Mouse (Mus musculus): ENCODE measurements around the gene Rab8b. TPM values are rescaled to one million over a fixed set of nuclear protein-coding genes. Genes with fewer than 3 reads are reported as not detected.
"Not testable (repeated sequence)": the region's sequence is repeated elsewhere in the genome, so short reads cannot be mapped to it uniquely, and the experiment has no call there.

Rab8b gene
- polyA plus RNA-seq, 1 experiment from 2014 or later: 16.9 TPM

- Histone ChIP-seq H3K9me3 (no peaks in the 10 kb centered on the region), H3K4me1 (replicated peaks) (peaks cover 21% of the 10 kb centered on the region), H3K4me3 (replicated peaks) (no peak overlapping the region), H3K27me3 (no peaks in the 10 kb centered on the region), H3K9ac (replicated peaks) (no peak overlapping the region), H3K36me3 (no peaks in the 10 kb centered on the region), H3K4me2 (no peak overlapping the region), H3K27ac (no peak overlapping the region)
- ATAC-seq (ENCODE audit: insufficient number of reproducible peaks, insufficient read depth, low FRiP score, low TSS enrichment, low read depth): no peak
- WGBS: 84% methylated on average over 9 of the region's 9 CpGs
These were observed 3.4 kb downstream of the Rab8b start for GRCm38 (mm10) chr9:66915869-66916785.

GRCm38 (mm10) chr9:66915401-66915800 is 4.1 kb downstream of the Rab8b start:
- Histone ChIP-seq H3K36me3 (no peaks in the 10 kb centered on the region), H3K4me1 (replicated peaks) (peaks cover 18% of the 10 kb centered on the region), H3K4me2 (no peak overlapping the region), H3K9me3 (no peaks in the 10 kb centered on the region), H3K4me3 (replicated peaks) (no peak overlapping the region), H3K27me3 (no peaks in the 10 kb centered on the region), H3K27ac (no peak overlapping the region), H3K9ac (replicated peaks) (no peak overlapping the region)
- no peak for ATAC-seq (ENCODE audit: insufficient number of reproducible peaks, insufficient read depth, low FRiP score, low TSS enrichment, low read depth)
- WGBS: 79% methylated on average over 5 of the region's 5 CpGs

GRCm38 (mm10) chr9:66914540-66914939 is 4.9 kb downstream of the Rab8b start:
- Histone ChIP-seq H3K4me1 (replicated peaks) (peaks cover 18% of the 10 kb centered on the region), H3K27ac (no peak overlapping the region), H3K4me2 (no peak overlapping the region), H3K27me3 (no peaks in the 10 kb centered on the region), H3K9me3 (no peaks in the 10 kb centered on the region), H3K4me3 (replicated peaks) (no peak overlapping the region), H3K36me3 (no peaks in the 10 kb centered on the region), H3K9ac (replicated peaks) (no peak overlapping the region)
- WGBS: 94% methylated on average over 3 of the region's 3 CpGs
- no peak for ATAC-seq (ENCODE audit: insufficient number of reproducible peaks, insufficient read depth, low FRiP score, low TSS enrichment, low read depth)

- WGBS: 94% methylated on average over 5 of the region's 5 CpGs
These were observed 6.1 kb downstream of the Rab8b start for GRCm38 (mm10) chr9:66913254-66913934.

GRCm38 (mm10) chr9:66912304-66912703 is 7.2 kb downstream of the Rab8b start:
- no peaks in the 10 kb centered on the region for H3K36me3 ChIP-seq

More at GRCm38 (mm10) chr9:66913254-66913934, 6.1 kb downstream of the Rab8b start:
- H3K9ac ChIP-seq (replicated peaks); H3K4me2 ChIP-seq; H3K4me3 ChIP-seq (replicated peaks); H3K27ac ChIP-seq; H3K9me3 ChIP-seq; H3K36me3 ChIP-seq; H3K27me3 ChIP-seq; ATAC-seq (ENCODE audit: insufficient number of reproducible peaks, insufficient read depth, low FRiP score, low TSS enrichment, low read depth): not testable (repeated sequence)
- H3K4me1 ChIP-seq (replicated peaks): peaks cover 14% of the 10 kb centered on the region

GRCm38 (mm10) chr9:66910677-66911076 is 8.8 kb downstream of the Rab8b start:
- H3K4me2 ChIP-seq: no peak overlapping the region
- no peaks in the 10 kb centered on the region for H3K36me3 ChIP-seq
- peaks cover 6% of the 10 kb centered on the region; the same call in 1 of the 2 replicates for H3K4me1 ChIP-seq (replicated peaks)
- 93% methylated on average over 5 of the region's 5 CpGs for WGBS
- ATAC-seq (ENCODE audit: insufficient number of reproducible peaks, insufficient read depth, low FRiP score, low TSS enrichment, low read depth): no peak
- H3K27me3 ChIP-seq: no peaks in the 10 kb centered on the region
- no peak overlapping the region for H3K4me3 ChIP-seq (replicated peaks)
- no peak overlapping the region; the same call in 1 of the 2 replicates for H3K9ac ChIP-seq (replicated peaks)
- H3K27ac ChIP-seq: no peak overlapping the region
- H3K9me3 ChIP-seq: no peaks in the 10 kb centered on the region

More at GRCm38 (mm10) chr9:66912304-66912703, 7.2 kb downstream of the Rab8b start:
- Histone ChIP-seq H3K9ac (replicated peaks) (no peak overlapping the region), H3K9me3 (no peaks in the 10 kb centered on the region), H3K4me3 (replicated peaks) (no peak overlapping the region), H3K27ac (no peak overlapping the region), H3K27me3 (no peaks in the 10 kb centered on the region), H3K4me2 (no peak overlapping the region), H3K4me1 (replicated peaks) (peaks cover 7% of the 10 kb centered on the region; the same call in 1 of the 2 replicates)
- no peak for ATAC-seq (ENCODE audit: insufficient number of reproducible peaks, insufficient read depth, low FRiP score, low TSS enrichment, low read depth)

GRCm38 (mm10) chr9:66909922-66910321 is 9.6 kb downstream of the Rab8b start:
- Histone ChIP-seq H3K4me3 (replicated peaks) (no peak overlapping the region), H3K9me3 (no peaks in the 10 kb centered on the region), H3K9ac (replicated peaks) (no peak overlapping the region), H3K36me3 (no peaks in the 10 kb centered on the region), H3K4me1 (replicated peaks) (peaks cover 6% of the 10 kb centered on the region; the same call in 1 of the 2 replicates), H3K27ac (no peak overlapping the region), H3K27me3 (no peaks in the 10 kb centered on the region), H3K4me2 (no peak overlapping the region)
- WGBS: 79% methylated on average over 7 of the region's 7 CpGs
- no peak for ATAC-seq (ENCODE audit: insufficient number of reproducible peaks, insufficient read depth, low FRiP score, low TSS enrichment, low read depth)

- Histone ChIP-seq H3K27me3 (no peaks in the 10 kb centered on the region), H3K4me1 (replicated peaks) (peaks cover 6% of the 10 kb centered on the region; the same call in 1 of the 2 replicates), H3K9me3 (no peaks in the 10 kb centered on the region), H3K27ac (no peak overlapping the region), H3K4me3 (replicated peaks) (no peak overlapping the region), H3K4me2 (no peak overlapping the region), H3K9ac (replicated peaks) (no peak overlapping the region), H3K36me3 (peaks cover 4% of the 10 kb centered on the region; the same call in 1 of the 2 replicates)
- ATAC-seq (ENCODE audit: insufficient number of reproducible peaks, insufficient read depth, low FRiP score, low TSS enrichment, low read depth): no peak
- 85% methylated on average over 5 of the region's 5 CpGs for WGBS
These were observed 11.6 kb downstream of the Rab8b start for GRCm38 (mm10) chr9:66907746-66908397.

- Histone ChIP-seq H3K27ac (no peak overlapping the region), H3K9ac (replicated peaks) (no peak overlapping the region), H3K36me3 (peaks cover 4% of the 10 kb centered on the region; the same call in 1 of the 2 replicates), H3K4me3 (replicated peaks) (no peak overlapping the region), H3K27me3 (no peaks in the 10 kb centered on the region), H3K9me3 (no peaks in the 10 kb centered on the region), H3K4me1 (replicated peaks) (peaks cover 6% of the 10 kb centered on the region; the same call in 1 of the 2 replicates), H3K4me2 (no peak overlapping the region)
- WGBS: 87% methylated on average over 8 of the region's 8 CpGs
- no peak for ATAC-seq (ENCODE audit: insufficient number of reproducible peaks, insufficient read depth, low FRiP score, low TSS enrichment, low read depth)
These were observed 12.4 kb downstream of the Rab8b start for GRCm38 (mm10) chr9:66907126-66907525.

- peak overlapping the region; percentile 50; the same call in 1 of the 2 replicates for H3K27ac ChIP-seq
- H3K4me2 ChIP-seq: no peak overlapping the region
- H3K4me1 ChIP-seq (replicated peaks): peaks cover 6% of the 10 kb centered on the region; the same call in 1 of the 2 replicates
- H3K9me3 ChIP-seq: no peaks in the 10 kb centered on the region
- 66% methylated on average over 9 of the region's 9 CpGs for WGBS
- no peaks in the 10 kb centered on the region for H3K27me3 ChIP-seq
- ATAC-seq (ENCODE audit: insufficient number of reproducible peaks, insufficient read depth, low FRiP score, low TSS enrichment, low read depth): no peak
- no peak overlapping the region for H3K9ac ChIP-seq (replicated peaks)
- peaks cover 4% of the 10 kb centered on the region; the same call in 1 of the 2 replicates for H3K36me3 ChIP-seq
- no peak overlapping the region for H3K4me3 ChIP-seq (replicated peaks)
These were observed 13.5 kb downstream of the Rab8b start for GRCm38 (mm10) chr9:66905990-66906389.

GRCm38 (mm10) chr9:66899526-66899925 is 20.0 kb downstream of the Rab8b start:
- H3K36me3 ChIP-seq: peaks cover 4% of the 10 kb centered on the region; the same call in 1 of the 2 replicates
- H3K27me3 ChIP-seq: no peaks in the 10 kb centered on the region
- H3K27ac ChIP-seq: no peak overlapping the region
- no peaks in the 10 kb centered on the region for H3K9me3 ChIP-seq
- no peak overlapping the region for H3K4me3 ChIP-seq (replicated peaks)
- no peak overlapping the region for H3K9ac ChIP-seq (replicated peaks)
- H3K4me2 ChIP-seq: no peak overlapping the region
- WGBS: 87% methylated on average over 4 of the region's 4 CpGs
- H3K4me1 ChIP-seq (replicated peaks): peaks cover 12% of the 10 kb centered on the region
- ATAC-seq (ENCODE audit: insufficient number of reproducible peaks, insufficient read depth, low FRiP score, low TSS enrichment, low read depth): no peak

Data from limb, embryonic 12.5 days (tissue).